Mouse (Mus musculus) neural tube, embryonic 14.5 days (tissue): ENCODE data around the gene Borcs6. TPM values are rescaled to one million over a fixed set of nuclear protein-coding genes. Genes with fewer than 3 reads are reported as not detected.

Experiments used
- ATAC-seq: fragments of 200-750 bp; cut with Nextera tagmentation; 2 replicates; pipeline ENCODE4 v1.8.0; 2017; ENCODE audit warnings: low read depth, mild to moderate bottlenecking, moderate TSS enrichment, moderate library complexity
- H3K27ac ChIP-seq: fragments of 300-500 bp; sonication (generic); 2 replicates; pipeline ENCODE4 v1.5.1; 2014; ENCODE audit warnings: low read depth, mild to moderate bottlenecking, control low read depth, low read length, moderate library complexity, mixed read lengths
- H3K27me3 ChIP-seq: fragments of 300-500 bp; sonication (generic); 2 replicates; pipeline ENCODE4 v1.6.1; 2014; ENCODE audit warnings: low read length; ENCODE audit not compliant: control insufficient read depth, insufficient read depth
- H3K36me3 ChIP-seq: fragments of 300-500 bp; sonication (generic); 2 replicates; pipeline ENCODE4 v1.6.1; 2014; ENCODE audit warnings: low read length, mixed read lengths; ENCODE audit not compliant: control insufficient read depth, insufficient read depth
- H3K4me1 ChIP-seq: fragments of 300-500 bp; sonication (generic); 2 replicates; pipeline ENCODE4 v1.6.1; 2014; ENCODE audit warnings: low read length; ENCODE audit not compliant: control insufficient read depth, insufficient read depth
- H3K4me2 ChIP-seq: fragments of 300-500 bp; sonication (generic); 2 replicates; pipeline ENCODE4 v1.6.1; 2014; ENCODE audit warnings: mild to moderate bottlenecking, low read depth, low read length, control low read depth
- H3K4me3 ChIP-seq: fragments of 300-500 bp; sonication (generic); 2 replicates; pipeline ENCODE4 v1.5.1; 2014; ENCODE audit warnings: low read depth, low read length, control low read depth, mixed read lengths
- H3K9ac ChIP-seq: fragments of 300-500 bp; sonication (generic); replicated peaks from 2 replicates; pipeline ENCODE4 v1.6.1; 2014; ENCODE audit warnings: low read depth, mild to moderate bottlenecking, control low read depth, low read length, mixed read lengths
- H3K9me3 ChIP-seq: fragments of 300-500 bp; sonication (generic); 2 replicates; pipeline ENCODE4 v1.6.1; 2016; ENCODE audit warnings: low read length; ENCODE audit not compliant: control insufficient read depth
- WGBS: fragments of 180-500 bp; shearing (Covaris S2); extraction: QIAGEN DNeasy Blood & Tissue Kit; methylation state at CpG from one replicate; pipeline ENCODE4 v1.1.7; 2014; 5-methylcytosine and 5-hydroxymethylcytosine counted together
- polyA plus RNA-seq: library from polyadenylated mRNA; unstranded; fragments of >200 nt; fragmentation: Nextera tagmentation; extraction: Ambion mirVana; gene quantifications from 2 replicates; pipeline ENCODE4 v1.2.1, GENCODE M21; 2014

The Borcs6 gene
- polyA plus RNA-seq, 1 experiment from 2014 or later: 16.1 TPM

DNA sequence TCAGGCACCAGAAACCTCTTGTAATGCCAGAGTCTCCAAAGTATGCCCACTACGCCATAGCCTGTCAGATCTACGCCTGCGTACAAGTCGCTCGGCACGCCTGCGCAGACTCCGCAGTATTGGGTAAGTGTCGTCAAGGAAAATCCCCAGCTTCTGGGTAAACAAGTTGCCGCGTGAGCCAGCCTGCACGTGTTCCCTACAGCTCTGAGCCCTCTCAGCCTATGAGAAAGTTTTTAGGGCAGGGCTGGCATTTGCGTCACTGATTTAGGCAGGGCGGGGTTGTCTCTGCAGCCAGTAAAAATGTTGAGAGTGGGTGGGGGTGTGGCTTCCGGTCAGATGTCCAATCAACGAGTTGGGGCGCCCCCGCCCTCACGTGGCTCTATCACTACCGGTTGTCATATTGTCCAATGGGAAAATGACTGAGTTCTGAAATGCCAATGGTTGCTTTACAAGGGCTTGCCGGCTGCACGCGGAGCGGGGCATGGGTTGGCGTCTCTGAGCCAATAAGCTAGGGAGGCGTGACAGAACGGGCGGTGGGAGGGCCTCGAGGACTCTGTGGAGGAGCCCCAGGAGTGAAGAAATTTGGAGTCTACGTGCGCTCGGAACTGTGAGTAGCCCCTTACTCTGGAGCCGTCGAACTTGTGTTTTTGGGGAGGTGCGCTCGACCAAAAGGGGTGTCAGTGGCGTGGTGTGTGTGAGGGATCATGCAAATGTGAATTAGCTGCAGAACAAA, 35.3 kb downstream of the Borcs6 start, which contains the start of gene Per1:
Per1 (plus strand) TSS at position 521 of the 733 bp plus-strand sequence.
- H3K4me1 ChIP-seq: peaks cover 32% of the 10 kb centered on the region
- 0% methylated on average over 37 of the region's 37 CpGs for WGBS

DNA sequence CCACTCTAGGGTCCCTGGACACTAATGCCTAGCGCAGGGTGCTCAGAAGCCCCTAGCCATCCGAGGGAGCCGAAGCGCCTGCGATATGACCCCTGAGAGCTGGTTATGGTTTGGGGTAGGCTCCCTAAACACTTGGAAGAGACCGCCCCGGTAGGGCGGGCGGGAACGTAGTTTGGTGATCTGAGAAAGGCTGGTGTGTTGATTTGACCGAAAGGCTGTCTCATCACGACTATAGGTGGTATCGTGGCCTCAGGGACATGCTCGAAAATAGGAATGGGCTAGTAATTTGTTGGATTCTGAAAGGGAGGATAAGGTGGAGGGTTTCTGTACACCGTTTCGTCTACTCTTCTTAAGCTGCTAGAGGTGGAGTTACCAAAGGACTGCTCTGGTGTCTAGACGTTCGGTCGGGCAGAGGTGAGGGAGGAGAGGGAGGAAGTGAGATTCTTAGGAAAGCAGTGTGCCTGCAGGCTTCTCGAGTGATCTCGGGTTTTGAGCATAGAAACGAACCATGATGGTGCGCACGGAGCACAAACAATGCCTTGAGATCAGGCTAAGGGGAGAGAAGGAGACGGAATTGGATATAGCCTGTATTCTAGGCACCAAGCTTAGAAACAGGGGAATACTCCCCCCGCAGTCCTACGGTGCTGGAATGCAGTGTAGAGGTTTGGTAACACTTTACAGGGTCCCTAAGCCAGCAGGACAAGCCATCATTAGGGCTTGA, 36.2 kb downstream of the Borcs6 start:
- Histone ChIP-seq H3K36me3 (0 out of 2 replicates have a peak, but pooled peaks cover 6% of the 10 kb centered on the region), H3K27ac (peak overlapping the region; percentile 55), H3K27me3 (no peaks in the 10 kb centered on the region), H3K9ac (peak overlapping the region; percentile 33; the same call in 1 of the 2 replicates), H3K9me3 (no peaks in the 10 kb centered on the region), H3K4me1 (peaks cover 32% of the 10 kb centered on the region), H3K4me2 (peak overlapping the region; percentile 73), H3K4me3 (peak overlapping the region; percentile 35)
- no peak for ATAC-seq
- WGBS: 2% methylated on average over 27 of the region's 27 CpGs

More for the DNA sequence above, 35.3 kb downstream of the Borcs6 start, which contains the start of gene Per1:
- Histone ChIP-seq H3K27ac (peak within 1 kb of the TSS; percentile 75), H3K9ac (peak within 1 kb of the TSS; percentile 33; the same call in 1 of the 2 replicates), H3K4me2 (peak within 1 kb of the TSS; percentile 73), H3K4me3 (peak within 1 kb of the TSS; percentile 35), H3K36me3 (0 out of 2 replicates have a peak, but pooled peaks cover 7% of the 10 kb centered on the region), H3K9me3 (no peaks in the 10 kb centered on the region), H3K27me3 (no peaks in the 10 kb centered on the region)
- ATAC-seq: peak; percentile 92

DNA sequence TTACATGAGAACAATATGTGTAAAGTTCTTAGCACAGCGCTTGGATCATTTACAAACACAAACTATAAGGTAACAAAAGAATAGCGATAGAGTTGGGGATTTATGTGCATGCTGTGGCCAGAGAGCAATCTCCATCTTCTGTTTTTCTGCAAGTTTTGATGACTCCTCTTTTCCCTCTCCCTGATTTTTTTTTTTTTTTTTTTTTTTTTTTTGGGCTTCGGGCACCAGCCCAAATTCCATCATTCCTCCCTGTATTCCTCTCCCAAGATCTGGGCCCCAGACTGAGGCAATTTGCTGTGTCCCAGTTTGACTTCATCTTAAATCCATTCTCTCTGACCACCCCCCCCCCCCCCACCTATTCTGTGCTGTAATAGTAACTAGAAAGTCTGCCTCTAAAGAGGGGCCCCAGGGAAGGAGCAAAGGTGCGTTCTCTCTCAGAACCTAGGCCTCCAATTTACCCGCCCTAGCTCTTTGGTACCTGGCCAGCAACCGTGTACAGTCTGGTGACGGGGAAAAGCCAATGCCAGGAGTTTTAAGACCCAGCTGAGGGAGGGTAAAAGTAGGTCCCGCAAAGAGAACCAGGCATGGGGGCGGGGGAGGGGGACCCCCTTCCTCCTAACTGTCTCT, 37.0 kb downstream of the Borcs6 start:
- H3K4me1 ChIP-seq: peaks cover 29% of the 10 kb centered on the region

DNA sequence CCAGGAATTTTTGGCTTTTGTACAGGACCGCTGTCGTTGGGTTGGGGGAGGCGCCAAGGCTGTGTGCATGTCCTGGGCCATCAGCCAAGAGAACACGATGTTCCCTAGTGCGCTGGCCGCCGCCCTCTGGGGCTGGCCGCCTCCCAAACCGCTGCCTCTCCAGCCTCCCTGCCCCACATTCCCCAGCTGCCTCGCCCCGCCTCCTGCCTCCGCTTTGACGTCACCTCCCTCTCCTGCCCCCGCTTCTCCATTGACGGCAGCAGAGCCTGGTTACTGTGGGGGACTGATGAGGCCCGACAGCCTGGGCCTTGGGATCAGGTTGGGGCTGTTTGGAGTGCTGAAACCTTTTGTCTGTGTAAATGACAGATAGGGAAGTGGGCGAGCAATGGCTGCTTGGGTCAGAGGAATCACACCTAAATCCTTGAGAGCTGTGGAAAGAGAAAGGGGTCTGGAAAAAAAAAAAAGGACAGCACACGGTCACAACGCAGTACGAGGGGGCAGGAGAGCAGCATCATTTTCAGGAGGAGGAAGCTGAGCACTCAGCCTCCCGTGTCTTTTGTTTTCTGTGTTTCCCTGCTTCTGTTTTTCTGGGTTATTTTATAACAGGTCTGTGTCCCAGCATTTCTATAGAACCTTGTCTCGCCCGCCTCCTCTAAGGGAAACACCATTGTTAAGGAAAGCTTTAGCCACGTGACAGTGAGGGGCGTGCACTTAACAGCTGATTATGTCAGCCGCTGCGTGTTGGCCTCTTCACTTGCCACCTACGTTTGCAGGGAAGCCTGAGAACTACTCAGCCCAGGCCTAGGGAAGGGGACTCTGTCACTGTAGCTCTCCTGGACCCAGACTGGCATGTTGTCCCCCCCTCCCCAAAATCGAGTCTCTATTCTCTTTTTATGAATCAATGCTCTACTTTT, 37.7 kb downstream of the Borcs6 start:
- Histone ChIP-seq H3K36me3 (peaks cover 13% of the 10 kb centered on the region), H3K27me3 (no peaks in the 10 kb centered on the region), H3K4me1 (peaks cover 29% of the 10 kb centered on the region), H3K27ac (peak overlapping the region; percentile 80), H3K9ac (peak overlapping the region; percentile 55), H3K4me3 (peak overlapping the region; percentile 19), H3K4me2 (peak overlapping the region; percentile 73), H3K9me3 (no peaks in the 10 kb centered on the region)
- ATAC-seq: no peak
- 1% methylated on average over 29 of the region's 29 CpGs for WGBS

More for the DNA sequence above, 37.0 kb downstream of the Borcs6 start:
- Histone ChIP-seq H3K9ac (peak overlapping the region; percentile 55; the same call in 1 of the 2 replicates), H3K4me2 (peak overlapping the region; percentile 73), H3K4me3 (peak overlapping the region; percentile 19), H3K36me3 (peaks cover 12% of the 10 kb centered on the region; the same call in 1 of the 2 replicates), H3K27me3 (no peaks in the 10 kb centered on the region), H3K27ac (peak overlapping the region; percentile 80), H3K9me3 (no peaks in the 10 kb centered on the region)
- 18% methylated on average over 9 of the region's 9 CpGs for WGBS
- no peak for ATAC-seq

DNA sequence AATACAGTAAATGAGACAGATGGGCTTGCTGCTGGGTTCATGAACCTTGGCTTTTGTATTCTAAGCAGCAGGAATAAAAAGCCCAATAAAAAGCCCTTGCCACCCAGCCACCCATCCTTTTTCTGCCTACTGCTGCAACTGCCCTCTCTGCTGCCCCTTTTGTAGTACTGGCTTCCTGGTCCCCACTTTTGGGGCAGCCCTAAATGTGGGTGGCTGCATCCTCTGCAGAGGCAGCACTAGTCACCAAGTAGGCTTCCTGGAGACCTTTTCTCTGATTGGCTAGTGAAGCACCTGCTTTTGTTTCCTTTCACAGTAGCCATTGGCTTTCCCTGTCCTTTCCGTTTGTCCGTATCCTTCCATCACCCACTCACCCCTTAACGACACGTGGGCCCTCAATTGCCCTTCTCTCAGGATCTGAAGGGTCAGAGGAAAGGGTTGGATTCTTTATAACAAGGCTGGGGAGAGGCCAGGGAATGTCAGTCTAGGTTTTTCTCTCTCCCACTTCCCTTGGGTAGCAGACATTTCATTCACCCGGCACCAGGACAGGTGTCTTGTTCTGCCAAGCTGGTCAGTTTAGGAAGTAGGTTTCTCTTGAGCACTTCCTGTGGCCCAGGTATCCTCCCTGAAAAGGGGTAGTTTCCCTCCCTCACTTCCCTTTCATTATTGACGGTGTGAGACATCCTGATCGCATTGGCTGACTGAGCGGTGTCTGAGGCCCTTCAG, 38.7 kb downstream of the Borcs6 start:
- ATAC-seq: no peak
- Histone ChIP-seq H3K36me3 (peaks cover 22% of the 10 kb centered on the region), H3K9ac (0 out of 2 replicates have a peak overlapping the region, but pooled peaks have one; percentile 71), H3K4me2 (peak overlapping the region; percentile 93), H3K27ac (peak overlapping the region; percentile 80; the same call in 1 of the 2 replicates), H3K4me1 (peaks cover 29% of the 10 kb centered on the region), H3K4me3 (peak overlapping the region; percentile 48), H3K27me3 (no peaks in the 10 kb centered on the region), H3K9me3 (no peaks in the 10 kb centered on the region)
- WGBS: 10% methylated on average over 8 of the region's 8 CpGs

DNA sequence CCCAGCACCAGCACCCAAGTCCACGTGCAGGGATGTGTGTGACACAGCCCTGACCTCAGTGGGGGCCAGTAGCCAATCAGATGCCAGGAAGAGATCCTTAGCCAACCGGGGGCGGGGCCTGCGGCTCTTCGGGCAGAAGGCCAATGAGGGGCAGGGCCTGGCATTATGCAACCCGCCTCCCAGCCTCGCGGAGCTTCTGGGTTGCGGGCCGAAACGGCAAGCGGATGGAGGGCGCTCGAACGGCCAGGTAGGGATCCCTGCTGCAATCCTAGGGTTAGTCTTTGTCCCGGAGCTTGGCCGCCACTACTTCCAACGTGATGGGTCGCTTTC, 39.2 kb downstream of the Borcs6 start:
- Histone ChIP-seq H3K9ac (peak overlapping the region; percentile 71), H3K27ac (peak overlapping the region; percentile 76), H3K4me2 (peak overlapping the region; percentile 93), H3K4me1 (peaks cover 29% of the 10 kb centered on the region), H3K36me3 (peaks cover 27% of the 10 kb centered on the region), H3K4me3 (peak overlapping the region; percentile 48), H3K9me3 (no peaks in the 10 kb centered on the region), H3K27me3 (no peaks in the 10 kb centered on the region)
- WGBS: 1% methylated on average over 19 of the region's 19 CpGs
- ATAC-seq: peak; percentile 7; the same call in 1 of the 2 replicates

DNA sequence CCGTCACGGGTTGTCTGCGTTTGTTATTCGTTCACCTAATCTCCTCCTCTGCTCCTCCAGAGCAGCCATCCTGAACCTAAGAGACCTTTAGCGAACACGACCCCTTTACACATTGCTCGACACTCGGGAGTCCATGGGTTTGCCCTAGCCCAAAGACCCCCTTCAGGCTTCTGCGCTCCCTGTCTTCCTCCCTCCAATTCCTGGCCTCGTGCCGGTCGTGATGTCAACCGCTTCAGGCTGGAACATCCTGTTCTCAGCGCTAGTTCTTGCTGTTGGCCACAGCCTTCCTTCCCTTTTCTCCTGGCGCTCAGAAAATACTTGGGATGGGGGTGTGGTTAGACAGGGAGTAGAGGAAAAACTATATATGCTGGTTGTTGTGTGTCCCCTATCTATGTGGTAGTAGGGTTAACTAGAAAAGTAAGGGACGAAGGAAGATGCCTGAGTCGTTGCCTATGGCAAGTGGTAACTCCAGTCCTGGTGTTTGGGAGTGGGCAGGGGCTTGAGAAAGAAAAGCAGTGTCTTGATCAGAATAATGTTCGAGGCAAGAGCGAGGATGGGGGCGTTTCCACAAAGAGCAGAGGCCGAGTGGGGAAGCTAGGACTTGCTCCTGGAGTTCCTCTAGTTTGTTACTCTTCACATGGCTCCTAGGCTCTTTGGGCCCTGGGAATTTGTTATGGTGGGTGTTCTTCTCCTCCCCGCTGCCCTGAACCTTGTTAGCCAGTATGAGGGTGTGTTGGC, 39.8 kb downstream of the Borcs6 start:
- Histone ChIP-seq H3K9me3 (no peaks in the 10 kb centered on the region), H3K27ac (peak overlapping the region; percentile 76), H3K27me3 (no peaks in the 10 kb centered on the region), H3K4me2 (peak overlapping the region; percentile 93), H3K4me1 (peaks cover 29% of the 10 kb centered on the region), H3K4me3 (peak overlapping the region; percentile 48), H3K36me3 (peaks cover 33% of the 10 kb centered on the region), H3K9ac (peak overlapping the region; percentile 71)
- no peak for ATAC-seq
- WGBS: 1% methylated on average over 22 of the region's 22 CpGs
